Mouse (Mus musculus) left cerebral cortex, adult 11 months (tissue): ENCODE results near the gene Acp5.
"Not testable (repeated sequence)": the region's sequence is repeated elsewhere in the genome, so short reads cannot be mapped to it uniquely, and the experiment has no call there.

Source experiments
- DNase-seq: peaks from one replicate; pipeline ENCODE4 v3.0.0; 2022; ENCODE audit warnings: low spot score

Acp5 gene

GRCm38 (mm10) chr9:22135644-22136390 is at the start of gene Acp5:
Acp5 (minus strand) TSS chr9:22135711.
- no peak for DNase-seq

GRCm38 (mm10) chr9:22172318-22172717 is 36.8 kb upstream of the Acp5 start:
- no peak for DNase-seq

- no peak for DNase-seq
Measured at GRCm38 (mm10) chr9:22169327-22169726, 33.8 kb upstream of the Acp5 start.

GRCm38 (mm10) chr9:22167751-22168150 is 32.2 kb upstream of the Acp5 start:
- no peak for DNase-seq

- no peak for DNase-seq
Measured at GRCm38 (mm10) chr9:22166686-22167085, 31.2 kb upstream of the Acp5 start.

GRCm38 (mm10) chr9:22165964-22166363 is 30.5 kb upstream of the Acp5 start:
- DNase-seq = no peak

- no peak for DNase-seq
Measured at GRCm38 (mm10) chr9:22164711-22165668, 29.5 kb upstream of the Acp5 start.

GRCm38 (mm10) chr9:22162912-22163311 is 27.4 kb upstream of the Acp5 start:
- no peak for DNase-seq

GRCm38 (mm10) chr9:22162305-22162704 is 26.8 kb upstream of the Acp5 start:
- no peak for DNase-seq

GRCm38 (mm10) chr9:22161299-22161698 is 25.8 kb upstream of the Acp5 start:
- no peak for DNase-seq

- no peak for DNase-seq
Measured at GRCm38 (mm10) chr9:22157516-22158265, 22.2 kb upstream of the Acp5 start.

GRCm38 (mm10) chr9:22156497-22157245 is 21.2 kb upstream of the Acp5 start, which contains the start of gene Pigyl:
Pigyl (plus strand) TSS chr9:22156846.
- DNase-seq = peak; percentile 97

GRCm38 (mm10) chr9:22155614-22156013 is 20.1 kb upstream of the Acp5 start:
- DNase-seq = no peak

- no peak for DNase-seq
Measured at GRCm38 (mm10) chr9:22153810-22154209, 18.3 kb upstream of the Acp5 start.

- no peak for DNase-seq
Measured at GRCm38 (mm10) chr9:22150946-22151345, 15.4 kb upstream of the Acp5 start.

GRCm38 (mm10) chr9:22150249-22150693 is 14.8 kb upstream of the Acp5 start:
- not testable (repeated sequence) for DNase-seq

GRCm38 (mm10) chr9:22149426-22150248 is 14.1 kb upstream of the Acp5 start:
- DNase-seq = no peak

- no peak for DNase-seq
Measured at GRCm38 (mm10) chr9:22144304-22144965, 8.9 kb upstream of the Acp5 start.

- DNase-seq = peak; percentile 65
Measured at GRCm38 (mm10) chr9:22143108-22144037, 7.9 kb upstream of the Acp5 start.
